Mouse (Mus musculus) liver, embryonic 11.5 days (tissue): Measurements from ENCODE around the gene Ttll7. TPM values are rescaled to one million over a fixed set of nuclear protein-coding genes. Genes with fewer than 3 reads are reported as not detected.

ENCODE experiments used
- ATAC-seq: fragments of 200-750 bp; cut with Nextera tagmentation; replicated peaks from 2 replicates; pipeline ENCODE4 v1.8.0; 2017; ENCODE audit warnings: moderate number of reproducible peaks, mild to moderate bottlenecking, moderate TSS enrichment, moderate library complexity; ENCODE audit not compliant: low FRiP score
- DNase-seq: peaks from one replicate; pipeline ENCODE4 v3.0.0-alpha.2; 2017; ENCODE audit warnings: low spot score
- H3K27ac ChIP-seq: fragments of 300-500 bp; sonication (generic); 2 replicates; pipeline ENCODE4 v1.5.1; 2014; ENCODE audit warnings: mild to moderate bottlenecking, low read depth, low read length, control low read depth
- H3K27me3 ChIP-seq: fragments of 300-500 bp; sonication (generic); replicated peaks from 2 replicates; pipeline ENCODE4 v1.6.1; 2014; ENCODE audit warnings: low read length, mixed read lengths; ENCODE audit not compliant: control insufficient read depth, insufficient read depth
- H3K36me3 ChIP-seq: fragments of 300-500 bp; sonication (generic); 2 replicates; pipeline ENCODE4 v1.6.1; 2014; ENCODE audit warnings: mild to moderate bottlenecking, low read length, moderate library complexity, mixed read lengths; ENCODE audit not compliant: control insufficient read depth, insufficient read depth
- H3K4me1 ChIP-seq: fragments of 300-500 bp; sonication (generic); replicated peaks from 2 replicates; pipeline ENCODE4 v1.6.1; 2014; ENCODE audit warnings: low read length, mixed read lengths; ENCODE audit not compliant: control insufficient read depth, insufficient read depth
- H3K4me2 ChIP-seq: fragments of 300-500 bp; sonication (generic); 2 replicates; pipeline ENCODE4 v1.6.1; 2014; ENCODE audit warnings: mild to moderate bottlenecking, control low read depth, moderate library complexity
- H3K4me3 ChIP-seq: fragments of 300-500 bp; sonication (generic); 2 replicates; pipeline ENCODE4 v1.5.1; 2014; ENCODE audit warnings: low read depth, low read length, control low read depth
- H3K9ac ChIP-seq: fragments of 300-500 bp; sonication (generic); 2 replicates; pipeline ENCODE4 v1.6.1; 2014; ENCODE audit warnings: low read depth, low read length, control low read depth
- H3K9me3 ChIP-seq: fragments of 300-500 bp; sonication (generic); 2 replicates; pipeline ENCODE4 v1.6.1; 2016; ENCODE audit warnings: low read length, inconsistent platforms, mixed read lengths; ENCODE audit not compliant: control insufficient read depth
- WGBS: fragments of 180-500 bp; shearing (Covaris S2); extraction: QIAGEN DNeasy Blood & Tissue Kit; methylation state at CpG from one replicate; pipeline ENCODE4 v1.1.7; 2014; 5-methylcytosine and 5-hydroxymethylcytosine counted together
- polyA plus RNA-seq: library from polyadenylated mRNA; unstranded; fragments of >200 nt; fragmentation: Nextera tagmentation; extraction: Ambion mirVana; gene quantifications from 2 replicates; pipeline ENCODE4 v1.2.1, GENCODE M21; 2014

Ttll7 gene
- 0.99 and 1.0 TPM in 2 replicates for polyA plus RNA-seq

DNA sequence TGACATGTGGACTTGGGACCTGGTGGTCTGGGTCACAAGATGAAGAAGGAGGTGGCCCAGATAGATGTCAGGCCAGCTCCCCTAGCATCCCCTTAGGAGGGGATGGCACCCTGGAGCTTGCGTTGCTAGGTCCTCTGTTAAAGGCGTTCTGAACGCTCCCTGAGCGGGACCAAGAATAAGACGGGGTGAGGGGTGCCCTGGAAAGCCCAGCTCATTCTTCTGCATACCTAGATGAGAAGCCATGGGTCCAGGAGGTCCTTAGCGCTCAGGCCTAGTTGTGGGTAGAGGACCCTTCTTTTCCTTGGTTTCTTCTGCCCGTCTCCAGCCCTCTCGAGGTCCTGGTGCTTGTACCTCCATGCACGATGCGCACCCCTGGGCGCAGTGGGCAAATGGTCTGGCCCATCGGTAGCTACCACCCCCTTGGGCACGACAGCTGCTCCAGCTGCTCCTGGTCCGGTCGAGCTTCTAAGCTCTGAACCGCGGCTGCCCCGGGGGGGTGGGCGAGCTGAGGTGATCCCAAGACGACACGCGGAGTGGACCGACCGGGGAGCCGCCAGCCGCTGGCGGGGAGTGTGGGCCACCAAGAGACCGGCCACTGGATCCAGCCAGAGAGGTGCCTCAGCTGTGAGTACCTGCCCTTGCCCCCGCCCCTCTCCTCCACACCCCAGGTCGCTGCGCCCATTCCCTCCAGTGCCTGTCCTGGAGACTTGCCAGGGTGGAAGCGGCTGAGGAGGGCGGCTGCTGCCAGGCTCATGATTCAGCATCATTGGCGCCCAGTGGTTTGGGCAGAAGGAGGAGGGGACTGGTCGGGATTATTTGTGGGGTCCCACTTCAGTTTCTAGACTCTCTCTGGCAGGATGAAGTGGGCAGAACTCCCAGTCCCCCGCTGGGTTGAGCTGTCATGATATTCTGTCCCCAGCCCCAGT lies at the start of gene Ttll7:
Ttll7 (plus strand) TSS at position 402 of the 926 bp plus-strand sequence.
- Histone ChIP-seq H3K27ac (no peak within 1 kb of the TSS), H3K27me3 (peaks cover 8% of the 10 kb centered on the region; the same call in 1 of the 2 replicates), H3K4me2 (peak within 1 kb of the TSS; percentile 76), H3K36me3 (no peaks in the 10 kb centered on the region), H3K4me1 (0 out of 2 replicates have a peak, but pooled peaks cover 3% of the 10 kb centered on the region), H3K9ac (peak within 1 kb of the TSS; percentile 54), H3K9me3 (no peaks in the 10 kb centered on the region), H3K4me3 (peak within 1 kb of the TSS; percentile 56)
- peak; percentile 85 for ATAC-seq
- WGBS: 3% methylated on average over 36 of the region's 36 CpGs
- DNase-seq: peak; percentile 80

DNA sequence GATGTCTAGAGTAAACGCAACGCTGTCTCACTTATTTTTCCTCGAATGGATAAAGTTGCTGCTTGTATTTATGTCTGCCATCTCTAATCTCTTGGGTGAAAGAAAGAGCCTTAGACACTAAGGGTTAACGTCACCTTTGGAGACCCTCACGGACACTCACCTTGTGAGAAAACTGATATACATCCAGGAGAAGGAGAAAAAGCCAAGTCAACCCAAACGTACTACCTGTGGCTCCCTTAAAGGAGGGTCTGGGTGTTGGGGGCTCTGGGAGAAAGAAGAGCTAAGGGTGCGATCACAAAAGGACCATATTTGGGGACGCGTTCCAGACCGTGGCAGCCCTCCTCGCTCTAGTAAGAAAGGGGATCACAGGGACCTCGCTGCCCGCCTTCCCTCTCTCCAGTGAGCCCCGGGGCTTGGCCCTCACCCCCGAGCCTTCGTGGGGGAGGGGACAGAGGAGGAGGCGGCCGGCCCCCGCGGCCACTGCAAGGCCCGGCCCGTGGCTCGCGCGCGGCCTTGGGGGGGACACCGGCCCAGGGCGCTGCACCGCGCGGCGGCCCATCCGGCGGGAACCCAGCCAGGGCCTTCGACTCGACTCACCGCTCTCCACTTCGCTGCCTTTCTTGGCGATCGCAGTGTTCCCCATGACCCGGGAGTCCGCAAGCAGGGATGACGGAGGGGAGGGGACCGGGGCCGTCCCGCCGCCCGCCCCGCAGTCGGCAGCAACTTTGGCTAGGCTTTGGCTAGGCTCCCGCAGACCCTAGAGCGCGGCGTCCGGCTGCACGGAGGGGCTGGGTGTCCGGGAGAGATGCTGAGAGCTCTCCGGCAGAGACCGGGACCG lies 39.9 kb upstream of the Ttll7 start:
- peak overlapping the region; percentile 84 for H3K9ac ChIP-seq
- DNase-seq (no peak), ATAC-seq (peak; percentile 69)
- under 1% methylated on average over 52 of the region's 60 CpGs for WGBS
- H3K4me3 ChIP-seq: peak overlapping the region; percentile 76
- H3K36me3 ChIP-seq: no peaks in the 10 kb centered on the region; the same call in 1 of the 2 replicates
- H3K4me1 ChIP-seq: no peaks in the 10 kb centered on the region
- H3K9me3 ChIP-seq: no peaks in the 10 kb centered on the region
- H3K4me2 ChIP-seq: peak overlapping the region; percentile 65
- peak overlapping the region; percentile 67 for H3K27ac ChIP-seq
- no peaks in the 10 kb centered on the region for H3K27me3 ChIP-seq

DNA sequence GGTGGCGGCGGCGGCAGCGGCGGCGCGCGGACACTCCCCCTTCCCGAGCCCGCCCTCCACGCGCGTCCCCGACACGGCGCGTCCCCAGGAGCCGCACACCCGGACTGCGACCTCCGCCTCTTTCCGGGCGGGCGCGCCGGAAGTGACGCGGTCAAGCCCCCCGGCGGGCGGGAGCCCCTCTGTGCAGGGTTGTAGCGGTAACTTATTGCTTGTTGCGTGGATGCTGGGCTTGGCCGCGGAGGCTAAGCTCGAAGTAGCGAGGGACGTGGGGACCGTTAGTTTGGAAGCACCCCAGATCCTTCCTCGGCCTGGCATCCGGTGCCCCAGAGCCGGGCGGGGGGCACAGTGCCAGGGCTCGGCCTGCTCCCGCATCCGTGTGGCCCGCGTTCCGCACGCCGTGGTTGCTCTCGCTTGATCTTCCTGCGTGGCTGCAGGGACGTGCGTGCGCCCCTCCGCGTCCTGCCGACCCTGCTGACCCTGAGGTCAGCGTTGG lies 39.2 kb upstream of the Ttll7 start, which contains the start of gene Prkacb:
Prkacb (minus strand) TSS at position 90 of the 493 bp plus-strand sequence.
- Histone ChIP-seq H3K4me1 (no peaks in the 10 kb centered on the region), H3K27ac (peak within 1 kb of the TSS; percentile 67), H3K9ac (peak within 1 kb of the TSS; percentile 84), H3K4me2 (peak within 1 kb of the TSS; percentile 65), H3K36me3 (no peaks in the 10 kb centered on the region), H3K9me3 (no peaks in the 10 kb centered on the region), H3K27me3 (no peaks in the 10 kb centered on the region), H3K4me3 (peak within 1 kb of the TSS; percentile 76)
- DNase-seq: peak; percentile 92
- ATAC-seq: peak; percentile 90
- under 1% methylated on average over 57 of the region's 60 CpGs for WGBS

DNA sequence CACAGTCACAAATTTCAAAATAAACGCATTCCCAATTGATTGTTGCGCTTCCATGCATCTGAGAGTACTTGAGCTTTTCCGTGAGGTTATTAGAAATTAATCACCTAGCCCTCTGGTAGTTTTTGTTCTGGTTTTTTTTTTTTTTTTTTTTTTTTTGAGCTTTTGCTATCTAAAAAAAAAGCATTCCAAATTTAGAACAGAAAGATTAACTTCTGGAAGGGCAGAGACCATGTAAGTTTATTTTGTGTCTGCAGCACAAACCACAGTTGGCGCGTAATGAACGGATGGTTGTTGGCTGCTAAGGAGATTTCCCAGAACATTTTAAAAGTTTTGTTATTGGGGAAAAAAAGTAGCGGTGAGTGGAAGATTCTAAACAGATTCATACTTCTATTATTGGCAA lies 38.5 kb upstream of the Ttll7 start:
- WGBS: 58% methylated on average over 7 of the region's 7 CpGs
- Histone ChIP-seq H3K9me3 (no peaks in the 10 kb centered on the region), H3K27ac (no peak overlapping the region), H3K4me2 (peak overlapping the region; percentile 65), H3K4me1 (no peaks in the 10 kb centered on the region), H3K36me3 (no peaks in the 10 kb centered on the region), H3K4me3 (peak overlapping the region; percentile 76), H3K27me3 (no peaks in the 10 kb centered on the region), H3K9ac (peak overlapping the region; percentile 84)
- no peak for DNase-seq
- ATAC-seq: no peak

- no peak for DNase-seq
- Histone ChIP-seq H3K4me1 (no peaks in the 10 kb centered on the region), H3K27ac (no peak overlapping the region), H3K9ac (no peak overlapping the region), H3K4me2 (no peak overlapping the region), H3K4me3 (no peak overlapping the region), H3K27me3 (no peaks in the 10 kb centered on the region), H3K9me3 (no peaks in the 10 kb centered on the region), H3K36me3 (no peaks in the 10 kb centered on the region)
- ATAC-seq: no peak
- 89% methylated on average over 4 of the region's 4 CpGs for WGBS
Observed at GRCm38 (mm10) chr3:146820718-146821117, 31.4 kb upstream of the Ttll7 start.

DNA sequence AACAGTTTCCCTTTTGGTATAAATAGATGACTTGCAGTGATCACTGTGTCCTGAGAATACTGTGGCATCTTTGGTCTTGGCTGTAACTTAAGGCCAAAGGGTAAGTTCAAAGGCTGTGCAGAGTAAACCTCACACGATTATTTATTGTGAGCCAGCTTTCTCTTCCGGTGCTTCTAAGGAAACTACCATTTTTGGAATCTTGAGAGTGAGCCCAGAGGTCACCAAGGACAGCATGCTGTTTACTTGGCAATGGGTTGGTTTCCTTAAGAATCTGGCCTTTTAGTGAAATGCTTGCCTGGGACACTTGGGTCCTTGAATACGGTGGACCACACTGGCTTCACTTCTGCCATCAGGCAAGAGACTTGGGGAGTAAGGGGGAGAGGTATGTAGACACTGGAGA lies 9.4 kb upstream of the Ttll7 start:
- H3K36me3 ChIP-seq: no peaks in the 10 kb centered on the region
- no peak for DNase-seq
- no peaks in the 10 kb centered on the region for H3K9me3 ChIP-seq
- no peak for ATAC-seq
- 75% methylated on average over 3 of the region's 3 CpGs for WGBS
- no peak overlapping the region for H3K27ac ChIP-seq
- H3K27me3 ChIP-seq: no peaks in the 10 kb centered on the region
- no peak overlapping the region for H3K9ac ChIP-seq
- no peaks in the 10 kb centered on the region for H3K4me1 ChIP-seq
- H3K4me3 ChIP-seq: no peak overlapping the region
- no peak overlapping the region for H3K4me2 ChIP-seq

- ATAC-seq (no peak), DNase-seq (no peak)
- no peaks in the 10 kb centered on the region for H3K9me3 ChIP-seq
- WGBS: 80% methylated on average over 6 of the region's 6 CpGs
- H3K4me3 ChIP-seq: no peak overlapping the region
- H3K27me3 ChIP-seq: no peaks in the 10 kb centered on the region
- H3K27ac ChIP-seq: no peak overlapping the region
- no peaks in the 10 kb centered on the region for H3K36me3 ChIP-seq
- no peak overlapping the region for H3K4me2 ChIP-seq
- H3K9ac ChIP-seq: no peak overlapping the region
- H3K4me1 ChIP-seq: no peaks in the 10 kb centered on the region
Observed at GRCm38 (mm10) chr3:146843470-146843869, 8.7 kb upstream of the Ttll7 start.

DNA sequence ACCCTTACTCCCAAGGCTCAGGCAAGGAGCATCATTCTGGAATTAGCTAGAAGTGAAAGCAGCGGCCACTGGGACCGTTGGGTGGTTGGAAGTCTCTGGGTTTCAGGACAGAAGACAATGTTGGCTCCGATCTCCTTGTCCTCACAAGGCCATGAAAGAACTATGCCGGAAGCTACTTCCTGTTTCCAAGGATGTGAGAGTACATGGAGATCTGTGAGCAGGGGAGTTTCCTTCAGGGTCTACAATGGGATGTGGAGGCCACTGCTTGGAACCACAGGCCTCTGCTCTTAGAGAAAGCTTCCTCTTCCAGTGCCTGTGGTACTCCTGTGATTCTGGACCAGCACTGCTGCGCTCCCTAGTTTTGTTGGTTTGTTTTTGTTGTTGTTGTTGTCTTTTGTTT lies 5.9 kb upstream of the Ttll7 start:
- H3K36me3 ChIP-seq: no peaks in the 10 kb centered on the region
- H3K9me3 ChIP-seq: no peaks in the 10 kb centered on the region
- no peaks in the 10 kb centered on the region for H3K27me3 ChIP-seq
- WGBS: 79% methylated on average over 5 of the region's 5 CpGs
- no peak overlapping the region for H3K4me3 ChIP-seq
- DNase-seq (no peak), ATAC-seq (no peak)
- no peaks in the 10 kb centered on the region for H3K4me1 ChIP-seq
- H3K4me2 ChIP-seq: no peak overlapping the region
- H3K27ac ChIP-seq: no peak overlapping the region
- H3K9ac ChIP-seq: no peak overlapping the region
